ENCODE assay signal across 32 mouse cellular contexts in the genomic region with DNA sequence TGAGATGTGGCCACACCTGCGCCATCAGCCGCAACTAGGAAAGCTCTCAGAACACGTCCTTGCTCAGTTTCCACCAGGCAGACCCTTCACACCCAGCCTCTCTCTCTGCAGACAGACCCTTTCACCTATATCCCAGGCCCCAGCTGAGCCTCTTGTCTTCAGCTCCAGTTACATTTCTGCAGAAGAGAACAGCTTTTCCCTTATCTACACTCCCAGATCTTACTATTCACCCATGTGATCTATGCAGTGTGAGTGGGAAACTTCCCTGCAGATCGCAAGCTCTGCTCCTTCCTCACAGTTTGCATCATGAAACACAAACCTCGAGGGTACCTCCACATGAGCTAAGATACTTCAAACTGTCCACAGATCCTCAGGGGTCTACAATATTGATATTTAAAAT. TPM values are rescaled to one million over a fixed set of nuclear protein-coding genes. Genes with fewer than 3 reads are reported as not detected.
"Had no signal": no experiment of that assay in that cellular context is flagged by ENCODE, and none has a peak within 500 bp of the region (broad histone marks: within the 10 kb centered on the region; RNA-seq: fewer than 3 reads in every experiment).

No protein-coding gene starts in this region.

- H3K9me3 ChIP-seq: embryonic facial prominence, embryonic 10.5 days; embryonic facial prominence, embryonic 12.5 days; embryonic facial prominence, embryonic 15.5 days; forebrain, embryonic 10.5 days; forebrain, embryonic 12.5 days; forebrain, embryonic 13.5 days; forebrain, embryonic 15.5 days had no signal

- H3K4me2 ChIP-seq: embryonic facial prominence, embryonic 12.5 days; embryonic facial prominence, embryonic 13.5 days; embryonic facial prominence, embryonic 15.5 days; forebrain, embryonic 12.5 days; forebrain, embryonic 13.5 days; forebrain, embryonic 15.5 days had no signal

- H3K27me3 ChIP-seq: embryonic facial prominence, embryonic 12.5 days; embryonic facial prominence, embryonic 13.5 days; embryonic facial prominence, embryonic 15.5 days; forebrain, embryonic 12.5 days; forebrain, embryonic 13.5 days; forebrain, embryonic 15.5 days had no signal

- H3K27ac ChIP-seq: embryonic facial prominence, embryonic 10.5 days; embryonic facial prominence, embryonic 12.5 days; embryonic facial prominence, embryonic 13.5 days; embryonic facial prominence, embryonic 15.5 days; forebrain, embryonic 10.5 days; forebrain, embryonic 12.5 days; forebrain, embryonic 13.5 days; forebrain, embryonic 15.5 days; gastrocnemius, adult 2 months; heart, adult 2 months had no signal

- ATAC-seq: forebrain, embryonic 13.5 days; forebrain, embryonic 14.5 days; forebrain, embryonic 15.5 days; forebrain, embryonic 16.5 days; forebrain, postnatal 0 days had no signal

- DNase-seq: cerebellum, adult 9-10 months; cerebellum, adult 9-11 months; cerebellum, postnatal 10 days; cerebellum, postnatal 14 days; cerebellum, postnatal 25 days; cerebellum, postnatal 36 days; embryo, embryonic 11 days; forebrain, postnatal 0 days; gastrocnemius, adult 2 months; gastrocnemius, postnatal 10 days; gastrocnemius, postnatal 14 days; gastrocnemius, postnatal 25 days; gastrocnemius, postnatal 36 days; heart, adult 18-20 months; heart, adult 2 months had no signal

- H3K9ac ChIP-seq: embryonic facial prominence, embryonic 12.5 days; embryonic facial prominence, embryonic 13.5 days; embryonic facial prominence, embryonic 15.5 days; forebrain, embryonic 12.5 days; forebrain, embryonic 13.5 days; forebrain, embryonic 15.5 days; forebrain, postnatal 0 days had no signal

- H3K4me1 ChIP-seq: embryonic facial prominence, embryonic 10.5 days; embryonic facial prominence, embryonic 12.5 days; embryonic facial prominence, embryonic 15.5 days; forebrain, embryonic 10.5 days; forebrain, embryonic 12.5 days; forebrain, embryonic 13.5 days; forebrain, embryonic 15.5 days had no signal

- H3K36me3 ChIP-seq: embryonic facial prominence, embryonic 10.5 days; embryonic facial prominence, embryonic 12.5 days; embryonic facial prominence, embryonic 13.5 days; embryonic facial prominence, embryonic 15.5 days; forebrain, embryonic 10.5 days; forebrain, embryonic 12.5 days; forebrain, embryonic 15.5 days had no signal

- H3K4me3 ChIP-seq: embryonic facial prominence, embryonic 10.5 days; embryonic facial prominence, embryonic 12.5 days; embryonic facial prominence, embryonic 13.5 days; embryonic facial prominence, embryonic 15.5 days; erythroblast, embryonic 14.5 days; forebrain, embryonic 10.5 days; forebrain, embryonic 12.5 days; forebrain, embryonic 13.5 days; forebrain, embryonic 15.5 days; gastrocnemius, adult 2 months; heart, adult 2 months had no signal

RNA-seq across cellular contexts. Expression of a gene that starts 11.5 kb away (rescaled TPM):
- total RNA-seq: common myeloid progenitor, adult 5-6 weeks; granulocyte monocyte progenitor cell, adult 5-6 weeks had no signal
- polyA plus RNA-seq: erythroblast, embryonic 14.5 days had no signal

RNA-seq across cellular contexts. Expression of a gene that starts 47.1 kb away (rescaled TPM):
- total RNA-seq: common myeloid progenitor, adult 5-6 weeks; forebrain, postnatal 0 days; gastrocnemius, adult 18-20 months; gastrocnemius, adult 2 months; gastrocnemius, adult 8-10 months; gastrocnemius, postnatal 14 days; gastrocnemius, postnatal 25 days; gastrocnemius, postnatal 36 days; heart, adult 18-20 months; heart, adult 2 months had no signal
- polyA plus RNA-seq: embryonic facial prominence, embryonic 11.5 days; embryonic facial prominence, embryonic 12.5 days; embryonic facial prominence, embryonic 13.5 days; forebrain, embryonic 13.5 days; frontal cortex, adult 2 months; heart, adult 2 months had no signal
